Mouse (Mus musculus): ENCODE data around the gene Teddm2.

Teddm2 gene

GRCm38 (mm10) chr1:153830746-153831145, 69.3 kb downstream of the Teddm2 start:
- DNase-seq (ENCODE audit: low spot score in 2 of 2) = no peak

- no peak for DNase-seq (ENCODE audit: low spot score in 2 of 2)
These were observed 79.8 kb downstream of the Teddm2 start for GRCm38 (mm10) chr1:153820216-153820615.

- no peak for DNase-seq (ENCODE audit: low spot score in 2 of 2)
These were observed 85.8 kb downstream of the Teddm2 start for GRCm38 (mm10) chr1:153814278-153814677.

- peak; percentile 36 to 76 for DNase-seq (ENCODE audit: low spot score in 2 of 2)
These were observed 92.5 kb downstream of the Teddm2 start for GRCm38 (mm10) chr1:153807390-153807993.

- DNase-seq (ENCODE audit: low spot score in 2 of 2) = no peak
These were observed 96.5 kb downstream of the Teddm2 start for GRCm38 (mm10) chr1:153803530-153803929.

- DNase-seq (ENCODE audit: low spot score in 2 of 2) = no peak
These were observed 97.3 kb downstream of the Teddm2 start for GRCm38 (mm10) chr1:153802691-153803090.

All from thymus, postnatal 10 days (tissue).